Mouse (Mus musculus) neutrophil, adult 83 days (primary cell): ENCODE measurements around the gene Csde1. TPM values are rescaled to one million over a fixed set of nuclear protein-coding genes. Genes with fewer than 3 reads are reported as not detected.

Source experiments
- total RNA-seq, 2 experiments: library from RNA; stranded (reverse); gene quantifications; one replicate each; pipeline ENCODE4 v1.2.4; 2023

Gene Csde1
- total RNA-seq: 100 to 1,000 TPM; 183 to 214 TPM

DNA sequence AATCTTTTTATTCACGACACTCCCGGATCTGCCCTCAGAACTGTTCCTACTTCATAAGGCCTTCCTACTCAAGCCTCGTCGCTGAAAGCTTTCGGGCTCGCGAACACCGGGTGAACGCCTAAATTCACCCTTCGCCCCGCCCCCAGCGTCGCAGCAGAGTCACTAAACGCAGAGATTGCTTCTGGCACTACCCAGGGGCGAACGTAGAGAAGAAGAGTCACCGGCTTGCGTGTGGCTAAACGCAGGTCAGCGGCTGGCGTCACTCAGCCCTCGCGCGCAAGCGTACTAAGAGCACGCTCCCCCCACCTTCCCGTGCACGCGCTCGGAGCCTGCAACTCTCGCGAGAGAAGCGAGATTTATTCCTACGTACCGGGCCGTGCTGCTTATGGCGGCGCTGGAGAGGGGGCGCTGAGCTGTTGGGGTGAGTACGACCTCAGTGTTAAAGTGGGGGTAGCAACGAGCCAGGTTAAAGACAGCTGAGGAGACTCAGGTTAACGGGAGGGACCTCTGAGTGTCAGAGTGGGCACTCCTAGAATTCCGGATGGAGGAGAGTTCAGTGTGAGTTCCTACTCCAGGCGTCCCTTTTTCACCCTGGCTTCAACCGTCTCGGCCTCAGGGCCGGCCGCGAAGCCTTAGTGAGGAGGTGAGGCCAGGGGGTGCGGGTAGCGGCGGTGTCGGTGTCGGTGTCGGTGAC lies at the start of gene Csde1:
Gene Csde1 (plus strand): TSS at position 178 of the 694 bp plus-strand sequence.

GRCm38 (mm10) chr3:102995605-102996321 lies 24.5 kb upstream of the Csde1 start, which contains the start of gene Sike1:
Gene Sike1 (plus strand): TSS chr3:102995708.

GRCm38 (mm10) chr3:103058207-103059157 lies 38.3 kb downstream of the Csde1 start, which contains the start of gene Nras:
Gene Nras (plus strand): TSS chr3:103058285.

GRCm38 (mm10) chr3:103073771-103074170 lies 53.5 kb downstream of the Csde1 start, which contains the start of gene Ampd1:
Gene Ampd1 (plus strand): TSS chr3:103074014.

GRCm38 (mm10) chr3:103102454-103103390 lies 82.5 kb downstream of the Csde1 start, which contains the start of gene Dennd2c:
Gene Dennd2c (plus strand): TSS chr3:103102604.

Other genes starting within 250 kb of the Csde1 start
- gene Tshb, start 237.7 kb upstream of the Csde1 start, total RNA-seq: not detected
- gene Sycp1, start 84.3 kb upstream of the Csde1 start, total RNA-seq: not detected
- not detected for gene Nr1h5, start 56.3 kb upstream of the Csde1 start, total RNA-seq
- 10 to 100 TPM; 47.7 to 59.3 TPM for gene Sike1, start 24.7 kb upstream of the Csde1 start, total RNA-seq
- gene Nras, start 37.9 kb downstream of the Csde1 start, total RNA-seq: 10 to 100 TPM; 76.4 to 84.2 TPM
- gene Ampd1, start 53.6 kb downstream of the Csde1 start, total RNA-seq: not detected
- gene Dennd2c, start 82.2 kb downstream of the Csde1 start, total RNA-seq: 1 to 10 TPM; 1.9 to 2.2 TPM
- 10 to 100 TPM; 38.5 to 43.3 TPM for gene Bcas2, start 151.2 kb downstream of the Csde1 start, total RNA-seq